Mouse (Mus musculus) cerebellum, adult 9-10 months (tissue): ENCODE results near the gene Spata13.
A peak's percentile ranks its signal among the peaks of the same experiment; 100 is the strongest.

Experiments
- DNase-seq: peaks from one replicate; pipeline ENCODE4 v3.0.0; 2022

Gene Spata13

DNA sequence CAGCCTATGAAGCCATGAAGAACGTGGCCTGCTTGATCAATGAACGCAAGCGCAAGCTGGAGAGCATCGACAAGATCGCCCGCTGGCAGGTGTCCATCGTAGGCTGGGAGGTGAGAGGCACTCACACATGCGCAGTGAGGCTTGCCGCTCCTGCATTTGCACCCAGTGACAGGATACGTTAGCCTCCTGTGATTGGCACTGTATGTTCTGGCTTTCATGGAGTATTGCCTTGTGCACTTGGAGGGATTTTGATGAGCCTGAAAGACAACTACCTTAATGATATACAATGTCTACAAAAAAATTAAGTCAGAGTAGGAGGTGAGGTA, 120.0 kb downstream of the Spata13 start:
- no peak for DNase-seq

DNA sequence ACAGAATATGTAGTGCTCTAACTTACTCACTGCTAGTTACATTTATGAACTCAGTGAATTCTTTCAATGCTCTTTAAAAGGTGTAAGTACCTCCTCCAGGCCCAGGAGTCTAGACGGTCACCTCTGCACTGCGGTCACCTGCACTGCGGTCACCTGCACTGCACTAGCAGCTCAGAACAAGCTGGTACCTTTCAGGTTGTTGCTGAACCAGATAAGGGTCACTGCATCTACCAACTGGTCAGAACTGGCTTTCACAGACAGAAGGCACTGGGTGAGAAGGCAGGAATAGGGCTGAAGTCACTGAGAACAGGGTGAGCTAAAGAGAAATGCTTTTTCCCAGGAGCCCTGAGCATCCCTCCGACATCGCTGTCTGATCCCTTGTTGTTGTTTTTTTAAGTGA, 120.9 kb downstream of the Spata13 start:
- DNase-seq: no peak

DNA sequence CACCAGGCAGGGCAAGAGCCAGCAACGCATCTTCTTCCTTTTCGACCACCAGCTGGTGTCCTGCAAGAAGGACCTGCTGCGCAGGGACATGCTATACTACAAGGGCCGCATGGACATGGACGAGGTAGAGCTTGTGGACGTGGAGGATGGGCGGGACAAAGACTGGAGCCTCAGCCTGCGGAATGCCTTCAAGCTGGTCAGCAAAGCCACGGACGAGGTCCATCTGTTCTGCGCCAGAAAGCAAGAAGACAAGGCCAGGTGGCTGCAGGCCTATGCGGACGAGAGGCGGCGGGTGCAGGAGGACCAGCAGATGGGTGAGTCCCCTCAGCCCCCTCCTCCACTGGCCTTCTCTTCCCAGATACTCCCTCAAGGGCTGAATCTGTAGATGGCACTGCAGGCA, 122.5 kb downstream of the Spata13 start:
- peak; percentile 80 for DNase-seq

DNA sequence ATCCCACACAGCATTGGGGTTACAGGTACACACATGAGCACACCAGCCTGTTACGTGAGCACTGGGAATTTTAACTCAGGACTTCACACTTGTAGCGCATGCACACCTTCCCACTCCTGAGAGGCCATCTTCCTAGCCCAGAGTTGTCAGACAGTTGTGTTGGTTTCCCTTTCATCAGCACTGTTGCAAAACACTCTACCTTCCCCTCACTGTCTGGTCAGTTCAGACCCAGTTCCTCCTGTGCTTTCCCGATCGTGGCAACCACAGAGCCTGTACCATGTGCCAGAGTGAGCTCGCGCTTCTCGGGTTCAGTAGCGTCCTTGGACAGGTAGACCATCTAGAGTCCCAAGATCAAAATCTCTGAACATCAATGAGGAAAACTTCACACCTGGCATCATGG, 123.5 kb downstream of the Spata13 start:
- DNase-seq: no peak

DNA sequence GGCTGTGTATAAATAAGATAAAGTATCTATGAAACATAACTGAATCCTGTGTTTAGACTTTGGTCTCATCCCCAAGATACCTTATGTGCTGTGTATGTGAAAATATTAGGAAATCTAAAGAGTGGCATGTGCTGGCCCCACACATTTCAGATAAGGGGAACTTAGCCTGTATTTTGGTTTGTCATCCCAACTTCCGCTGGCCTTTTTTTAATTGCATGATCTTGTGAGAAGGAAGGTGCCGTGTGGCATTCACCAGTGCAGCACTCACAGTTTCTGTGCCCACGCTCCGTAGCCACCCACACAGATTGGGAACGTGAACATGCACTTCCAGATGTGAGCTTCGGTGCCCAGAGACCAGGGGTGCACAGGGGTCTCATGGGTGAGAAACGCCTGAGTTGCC, 123.9 kb downstream of the Spata13 start:
- no peak for DNase-seq

DNA sequence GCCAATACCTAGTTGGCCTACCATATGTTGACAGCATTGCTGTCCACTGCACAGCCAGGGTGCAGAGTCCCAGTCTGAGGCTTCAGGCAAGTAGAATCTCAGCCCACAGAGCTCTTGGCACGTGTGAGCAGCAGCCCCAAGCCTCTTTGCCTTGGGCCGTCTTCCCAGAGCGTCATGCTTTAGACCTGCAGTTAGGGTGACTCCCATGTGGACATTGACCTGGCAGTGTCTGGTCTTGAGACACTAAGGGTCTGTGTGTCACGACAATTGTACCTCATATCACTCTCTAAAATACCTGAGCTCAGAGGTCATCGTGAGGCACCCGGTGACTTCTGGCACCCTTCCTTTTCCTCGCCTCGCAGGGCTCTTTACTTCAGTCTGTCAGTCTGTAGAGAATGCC, 125.3 kb downstream of the Spata13 start:
- no peak for DNase-seq

DNA sequence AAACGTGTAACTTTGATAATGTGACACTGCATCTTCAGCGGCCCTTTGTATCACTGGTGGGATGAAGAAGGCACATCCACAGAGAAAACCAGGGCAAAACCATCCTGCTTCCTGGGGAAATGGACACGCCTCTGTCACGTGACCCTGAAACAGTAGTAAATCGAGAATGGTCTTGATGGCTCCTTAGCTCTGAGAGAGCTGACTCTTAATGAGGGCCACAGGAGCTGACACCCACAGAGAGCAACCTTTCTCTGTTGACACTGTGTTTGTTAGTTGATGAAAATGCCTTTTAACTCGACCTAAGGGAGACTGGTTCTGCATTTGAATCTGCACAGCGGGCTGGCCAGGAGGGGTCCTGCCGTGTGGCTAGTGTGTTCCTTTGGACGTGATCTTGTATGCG, 128.0 kb downstream of the Spata13 start:
- no peak for DNase-seq

DNA sequence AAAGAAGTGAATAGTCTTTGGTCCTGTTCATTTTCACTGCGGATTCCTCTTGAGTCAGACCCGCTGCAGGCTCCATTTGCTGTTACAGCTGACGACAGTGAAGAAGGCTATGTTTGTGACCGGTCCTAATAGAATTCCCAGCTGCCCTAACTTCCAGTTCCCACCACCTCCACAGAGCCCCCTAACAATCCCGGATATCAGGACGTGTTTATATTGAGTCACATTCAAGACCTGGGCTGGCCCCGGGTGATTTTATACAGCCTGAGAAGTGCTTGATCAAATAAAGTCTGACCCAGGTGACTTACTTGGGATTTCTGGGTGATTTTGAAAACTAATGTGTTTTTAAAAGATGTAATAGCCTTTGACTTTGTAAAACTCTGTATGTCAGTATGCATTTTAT, 129.0 kb downstream of the Spata13 start:
- no peak for DNase-seq

DNA sequence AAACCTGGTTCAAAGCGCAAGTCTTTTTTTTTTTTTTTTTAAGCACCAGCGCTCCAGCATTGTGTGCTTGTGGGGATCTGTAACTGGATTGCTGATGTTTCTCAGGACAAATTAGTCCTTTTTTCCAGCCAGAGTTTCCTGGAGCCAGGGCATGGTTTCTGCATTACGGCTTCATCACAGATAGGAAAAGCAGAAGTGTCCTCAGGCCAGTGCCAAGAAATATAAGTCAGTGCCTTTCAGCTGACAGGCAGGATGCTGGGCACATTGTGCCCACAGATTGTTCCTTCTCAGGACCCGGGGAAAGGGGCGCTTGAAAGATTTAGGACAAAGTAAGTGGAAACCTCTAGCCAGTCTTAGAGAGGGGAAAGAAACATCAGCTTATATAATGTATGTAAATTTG, 129.9 kb downstream of the Spata13 start:
- no peak for DNase-seq

DNA sequence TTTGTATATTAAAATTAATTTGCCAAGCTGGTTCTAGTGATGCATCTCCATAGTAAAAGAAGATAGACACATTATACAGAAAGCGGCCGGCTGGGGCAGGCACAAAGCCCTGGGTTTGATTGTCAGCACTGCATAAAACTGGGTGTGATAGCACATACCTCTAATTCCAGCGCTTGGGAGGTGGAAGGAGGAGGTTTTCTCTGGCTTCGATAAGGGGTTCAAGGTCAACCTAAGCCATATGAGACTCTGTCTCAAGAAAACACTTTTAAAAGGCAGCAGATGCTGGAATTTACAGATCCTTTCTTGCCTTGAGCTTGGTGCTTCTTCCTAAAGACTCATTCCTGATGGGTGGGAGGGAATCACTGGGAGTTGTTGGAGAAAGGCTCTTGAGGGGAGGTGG, 130.7 kb downstream of the Spata13 start:
- no peak for DNase-seq

DNA sequence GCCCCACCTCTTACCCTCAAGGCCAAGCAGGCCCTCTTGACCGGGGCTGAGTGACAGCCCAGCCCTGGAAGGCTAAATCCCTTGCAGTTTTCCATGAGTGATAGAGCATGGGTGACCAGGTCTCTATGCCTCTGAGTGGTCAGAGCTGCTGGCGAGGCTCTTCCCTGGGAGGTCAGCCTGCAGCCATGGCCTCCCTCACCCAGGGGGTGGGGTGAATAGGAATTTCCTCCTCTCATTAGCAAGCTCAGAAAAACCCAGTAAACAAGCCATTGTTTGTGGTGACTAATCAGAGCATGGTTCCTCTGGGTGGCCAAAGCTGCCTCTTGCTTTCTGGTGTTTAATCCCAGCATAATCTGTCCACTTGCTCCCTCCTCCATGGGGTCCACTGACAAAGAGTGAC, 131.2 kb downstream of the Spata13 start:
- DNase-seq: no peak

DNA sequence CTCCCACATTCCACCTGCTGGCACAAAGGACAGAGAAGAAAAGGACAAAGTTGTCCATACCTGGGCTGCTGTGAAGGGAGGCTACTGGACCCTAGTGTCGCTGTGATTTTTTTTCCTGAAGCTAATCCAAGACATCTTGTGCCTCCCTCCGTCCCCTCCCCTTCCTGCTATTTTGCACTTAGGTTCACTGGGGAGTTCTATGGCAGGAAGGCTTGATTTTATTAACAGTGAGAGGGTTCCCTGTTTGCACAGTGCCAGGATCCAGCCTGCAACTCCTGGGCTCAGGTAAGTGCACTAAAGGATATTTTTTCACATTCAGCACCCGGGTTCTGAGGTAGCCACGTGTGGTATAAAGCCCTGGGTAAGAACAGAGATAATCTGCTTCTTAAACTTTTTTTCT, 134.1 kb downstream of the Spata13 start, which contains the start of gene C1qtnf9:
C1qtnf9 (plus strand) TSS at position 251 of the 400 bp plus-strand sequence.
- DNase-seq: no peak

DNA sequence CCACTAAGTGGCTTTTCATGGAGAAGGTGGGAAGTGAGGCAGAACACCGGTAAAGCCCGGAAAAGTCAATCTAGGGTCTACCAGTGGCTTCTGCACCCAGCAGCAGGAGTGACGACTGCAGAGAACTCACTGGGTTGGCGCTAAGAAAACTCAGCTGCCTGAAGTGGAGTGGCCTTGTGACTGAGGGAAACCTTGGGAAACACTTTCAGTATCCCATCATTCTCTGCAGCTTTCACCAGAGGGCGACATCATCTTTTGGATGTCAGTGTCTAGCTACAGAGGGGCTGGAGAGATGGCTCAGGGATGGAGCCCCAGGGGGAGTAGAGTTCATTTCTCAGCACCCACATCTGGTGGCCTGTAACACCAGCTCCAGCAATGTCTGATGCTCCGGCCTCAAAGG, 135.5 kb downstream of the Spata13 start:
- DNase-seq: no peak

DNA sequence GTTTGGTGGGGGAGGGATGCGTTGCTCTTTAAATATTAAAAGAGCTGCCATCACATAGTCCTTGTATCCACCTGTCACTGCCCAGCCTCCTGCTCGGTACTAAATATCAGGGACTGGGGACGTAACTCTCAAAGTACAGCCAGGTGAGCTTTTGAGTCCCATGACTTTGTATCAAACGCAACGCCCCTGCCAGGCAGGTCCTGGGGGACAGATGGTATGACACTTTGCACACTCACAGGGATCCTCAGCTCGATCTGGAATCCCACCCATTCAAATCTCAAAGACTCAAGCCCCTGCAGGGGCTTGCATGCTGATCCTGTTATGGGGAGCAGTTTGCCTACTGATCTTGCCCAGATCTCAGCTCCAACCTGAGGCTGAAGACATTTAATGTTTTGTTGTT, 136.8 kb downstream of the Spata13 start:
- DNase-seq: no peak

DNA sequence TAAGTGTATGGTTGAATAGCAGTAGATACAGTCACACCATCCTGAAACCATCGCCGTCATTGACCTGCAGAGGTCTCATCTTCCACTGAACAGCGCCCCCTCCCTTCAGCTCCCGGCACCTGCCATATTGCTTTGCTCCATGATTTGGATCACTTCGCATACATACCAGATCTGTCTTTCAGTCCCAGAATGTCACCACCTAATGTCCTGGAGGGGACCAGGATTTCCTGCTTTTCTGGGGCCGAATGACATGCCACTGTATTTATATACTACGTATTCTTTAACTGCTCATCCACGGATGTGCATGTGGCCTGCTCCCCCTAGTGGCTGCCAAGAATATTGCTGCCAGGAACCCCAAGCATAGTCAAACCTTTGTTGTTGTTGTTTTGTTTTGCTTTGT, 137.3 kb downstream of the Spata13 start:
- DNase-seq: peak; percentile 87

DNA sequence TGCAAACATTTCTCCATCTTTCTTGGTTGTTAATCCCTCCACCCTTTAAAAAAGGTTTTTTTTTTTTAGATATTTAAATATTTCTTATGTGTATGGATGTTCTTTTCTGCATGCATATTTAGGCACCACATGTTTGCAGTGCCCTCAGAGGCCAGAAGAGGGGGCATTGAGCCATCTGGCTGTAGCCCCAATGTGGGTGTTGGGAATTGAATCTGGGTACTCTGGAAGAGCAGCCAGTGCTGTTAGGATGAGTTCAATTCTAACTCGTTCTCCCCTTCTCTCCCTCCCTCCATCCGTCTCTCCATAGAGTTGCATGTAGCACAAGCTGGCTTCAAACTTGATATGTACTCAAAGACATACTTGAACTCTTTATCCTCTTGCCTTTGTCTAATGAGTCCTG, 139.7 kb downstream of the Spata13 start:
- DNase-seq: no peak

DNA sequence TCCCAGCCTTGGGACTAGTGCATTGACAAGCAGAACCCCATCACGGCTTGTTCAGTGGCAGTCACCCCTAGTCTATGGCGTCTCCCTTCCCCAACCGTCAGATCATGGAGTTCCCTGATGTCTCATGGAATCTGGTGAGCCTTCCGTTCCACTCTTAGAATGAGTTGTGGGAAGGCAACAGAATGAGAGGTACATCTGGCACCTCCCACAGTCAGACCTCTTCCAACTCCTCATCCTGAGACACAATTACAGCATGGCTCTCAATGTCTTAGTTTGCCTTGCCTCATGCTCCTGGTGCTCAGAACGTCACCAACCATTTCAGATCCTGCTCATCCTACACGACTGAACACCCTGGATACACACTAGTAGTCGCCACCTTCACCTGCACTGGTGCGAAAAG, 142.7 kb downstream of the Spata13 start:
- DNase-seq: no peak

DNA sequence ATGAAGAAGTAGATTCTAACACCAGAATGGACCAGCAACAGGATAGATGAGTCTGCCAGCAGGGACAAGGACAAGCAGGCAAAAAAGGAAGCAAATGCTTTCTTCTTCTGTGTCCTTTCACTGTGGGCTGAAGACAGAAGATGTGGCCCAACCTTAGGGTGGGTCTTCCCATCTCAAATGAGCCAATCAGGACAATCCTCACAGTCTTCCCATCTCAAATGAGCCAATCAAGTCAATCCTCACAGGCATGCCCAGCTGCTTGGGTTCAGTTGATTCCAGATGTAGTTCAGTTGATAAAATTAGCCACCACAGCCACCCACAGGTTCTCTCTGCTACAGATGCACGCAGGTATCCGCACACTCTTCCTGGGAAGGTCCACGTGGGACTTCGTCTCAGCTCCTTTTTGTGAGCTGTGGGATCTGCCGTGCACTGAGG, 143.7 kb downstream of the Spata13 start:
- no peak for DNase-seq

DNA sequence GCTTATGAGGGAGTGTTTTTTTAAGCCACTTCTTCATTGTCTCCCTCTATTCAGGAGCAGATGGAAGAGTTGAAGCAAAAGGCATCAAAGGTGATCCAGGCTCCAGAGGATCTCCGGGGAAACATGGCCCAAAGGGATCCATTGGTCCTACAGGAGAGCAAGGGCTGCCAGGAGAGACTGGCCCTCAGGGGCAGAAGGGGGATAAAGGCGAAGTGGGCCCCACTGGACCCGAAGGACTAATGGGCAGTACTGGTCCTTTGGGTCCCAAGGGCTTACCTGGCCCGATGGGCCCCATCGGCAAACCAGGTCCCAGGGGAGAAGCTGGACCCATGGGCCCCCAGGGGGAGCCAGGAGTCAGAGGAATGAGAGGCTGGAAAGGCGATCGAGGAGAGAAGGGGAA, 145.4 kb downstream of the Spata13 start:
- DNase-seq: no peak

DNA sequence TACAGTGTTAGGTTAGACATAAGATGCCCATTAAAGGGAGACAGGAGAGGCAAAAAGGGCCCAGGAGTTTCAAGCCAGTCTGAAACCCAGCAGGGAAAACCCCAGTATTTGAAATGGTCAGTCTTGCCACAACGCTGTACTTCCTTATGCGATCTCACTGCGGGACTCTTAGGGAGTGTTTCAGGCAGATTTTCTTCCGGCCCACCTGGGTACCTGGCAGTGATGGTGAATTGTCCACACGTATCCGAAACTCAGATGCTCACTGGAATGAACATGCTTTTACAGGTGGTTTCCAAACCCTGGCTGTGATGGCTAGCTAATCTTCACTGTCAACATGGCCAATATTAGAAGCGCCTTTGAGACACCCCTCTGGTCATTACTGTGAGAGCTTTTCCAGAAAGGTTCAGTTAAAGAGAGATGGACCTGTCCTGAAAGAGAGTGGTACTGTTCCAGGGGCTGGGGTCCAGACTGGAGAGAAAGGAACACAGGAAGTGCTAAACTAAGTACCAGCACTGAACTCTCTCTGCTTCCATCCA, 148.4 kb downstream of the Spata13 start:
- no peak for DNase-seq

DNA sequence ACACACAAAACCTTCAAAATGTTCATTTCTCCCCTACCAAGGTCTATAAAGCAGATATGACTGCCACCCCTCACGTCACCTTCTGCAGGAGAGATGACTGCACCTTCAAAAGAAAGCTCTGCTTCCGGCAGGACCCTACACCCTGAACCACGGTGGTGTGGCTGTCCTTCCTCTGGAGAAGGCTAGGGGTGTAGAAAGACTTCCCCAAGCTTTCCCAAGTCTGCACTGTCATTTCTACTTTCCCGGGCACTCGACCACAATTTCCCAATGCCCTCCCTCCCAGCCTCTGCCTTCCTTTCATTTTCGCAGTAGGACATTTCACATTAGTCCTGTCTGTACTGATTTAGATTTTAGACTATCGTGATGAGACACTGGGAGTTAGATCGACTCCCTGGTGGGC, 149.4 kb downstream of the Spata13 start:
- no peak for DNase-seq

DNA sequence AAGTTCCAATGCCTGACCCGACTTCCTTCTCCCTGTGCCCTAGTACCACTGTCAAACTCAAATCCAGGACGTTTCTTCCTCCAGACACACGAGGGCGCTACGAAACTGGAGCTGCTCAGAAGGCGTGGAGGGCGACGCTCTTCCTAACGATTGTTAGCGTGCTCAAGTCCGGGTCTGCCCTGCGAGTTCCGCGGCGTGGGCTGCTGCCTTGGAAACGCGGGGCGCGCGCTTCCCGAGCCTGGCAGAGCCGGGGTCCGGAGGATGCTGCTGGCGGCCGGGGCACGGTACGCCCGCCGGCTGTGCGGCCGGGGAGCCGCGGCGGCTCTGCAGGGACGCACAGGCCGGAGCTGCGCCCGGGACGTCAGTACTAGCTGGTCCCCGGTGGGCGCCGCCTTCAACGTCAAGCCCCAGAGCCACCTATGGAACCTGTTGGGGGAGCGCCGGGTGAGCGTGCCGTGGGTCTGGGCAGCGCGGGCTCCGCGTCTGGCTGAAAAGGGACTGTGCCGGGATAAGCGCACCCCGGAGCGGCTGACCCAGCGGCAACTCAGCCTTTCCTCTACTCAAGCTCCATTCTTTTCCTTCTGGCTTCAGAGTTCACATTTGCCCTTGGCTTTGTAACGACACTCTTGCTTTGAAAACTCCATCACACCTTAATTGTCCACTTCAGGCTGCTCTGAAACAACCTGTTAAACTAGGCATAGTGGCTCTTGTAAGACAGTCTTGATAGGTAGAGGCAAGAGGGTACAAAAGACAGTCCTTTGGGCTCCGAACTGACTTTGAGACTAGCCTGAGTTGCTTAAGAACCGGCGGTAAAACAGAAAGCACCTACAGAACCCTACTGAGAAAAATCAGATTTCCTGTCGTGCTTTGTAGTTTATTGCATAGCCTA, 150.9 kb downstream of the Spata13 start, which contains the start of gene Mipep:
Mipep (plus strand) TSS at position 147 of the 889 bp plus-strand sequence.
- DNase-seq: peak; percentile 85

DNA sequence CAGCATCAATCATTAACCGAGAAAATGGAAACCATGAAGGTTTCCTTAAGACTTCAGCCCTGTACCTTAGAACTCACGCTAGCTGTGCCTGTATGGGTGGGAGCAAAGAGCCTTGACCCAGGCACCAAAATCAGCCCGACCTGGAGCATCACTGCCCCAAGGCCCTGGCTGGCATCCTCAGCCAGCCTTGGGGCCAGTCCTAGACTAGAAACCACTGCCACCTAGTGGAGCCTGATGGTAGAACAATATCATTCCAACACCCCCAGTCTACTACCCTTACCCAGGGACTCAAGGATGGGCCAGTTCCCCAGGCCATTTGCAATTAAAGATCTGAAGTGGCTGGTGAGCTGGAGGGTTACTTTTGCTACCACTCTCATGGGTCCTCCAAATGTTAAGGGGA, 156.3 kb downstream of the Spata13 start:
- DNase-seq: peak; percentile 60

DNA sequence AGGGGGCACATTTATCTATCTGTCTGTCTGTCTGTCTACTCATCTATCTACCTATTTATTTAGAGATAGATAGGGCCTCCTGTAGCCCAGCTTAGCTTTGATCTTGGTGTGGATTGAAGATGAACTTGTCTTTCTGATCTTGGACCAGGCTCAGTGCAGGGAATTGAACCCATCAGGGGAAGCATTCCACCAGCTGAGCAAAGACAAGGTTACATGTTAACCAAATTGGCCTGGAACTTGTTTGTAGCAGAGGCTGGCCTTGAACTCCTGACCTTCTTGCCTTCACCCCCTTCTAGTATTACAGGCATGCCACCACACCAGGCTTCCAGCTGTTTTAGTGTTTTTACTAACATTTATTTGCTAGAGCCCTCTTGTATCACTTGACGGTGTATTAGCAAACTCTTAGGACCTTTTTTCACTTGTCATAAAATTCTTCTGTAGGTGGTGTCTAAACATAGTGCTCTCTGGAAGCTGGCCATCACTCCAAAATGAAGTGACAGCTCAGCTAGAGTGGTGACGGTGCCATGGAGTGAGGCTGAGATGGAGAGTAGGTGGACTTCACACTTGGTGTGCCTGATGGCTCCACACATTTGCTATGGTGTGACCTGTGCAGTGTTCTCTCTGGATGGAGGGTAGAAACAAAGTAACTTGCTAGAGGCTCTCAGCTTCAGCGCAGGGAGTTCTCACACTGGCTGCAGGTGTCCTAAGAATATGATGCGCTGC, 163.0 kb downstream of the Spata13 start:
- DNase-seq: no peak
